Mouse (Mus musculus): ENCODE measurements around the gene Tmsb15l.

DNA sequence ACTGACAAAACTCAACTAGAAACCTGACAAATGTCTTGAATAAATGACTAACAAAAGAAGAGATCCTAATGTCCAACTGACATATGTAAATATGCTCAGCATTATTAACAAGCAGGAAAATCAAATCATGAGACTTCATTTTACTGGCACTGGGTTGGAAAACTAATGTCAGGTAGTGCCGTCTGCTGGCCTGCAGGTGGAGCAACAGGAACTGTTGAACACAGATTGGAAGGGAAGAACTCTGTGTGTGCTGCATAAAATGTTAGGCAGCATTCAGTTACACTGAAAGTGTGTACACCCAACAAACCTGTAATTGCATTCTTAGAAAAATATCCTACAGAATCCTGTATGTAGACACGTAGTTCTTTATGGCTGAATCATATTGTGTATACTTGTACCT lies 17.0 kb downstream of the Tmsb15l start:
- TF ChIP-seq POLR2A (IDR thresholded peaks at IDR 0.05; ENCODE audit: low read depth, low read length) (no peak), CTCF (IDR thresholded peaks at IDR 0.05; ENCODE audit: extremely low read depth, insufficient read length, insufficient replicate concordance, low read depth, low read length) (peak; percentile 21; the same call in 1 of the 2 replicates)

Data from small intestine, adult 2 months (tissue).